Mouse (Mus musculus): Measurements from ENCODE around the gene Myog. TPM values are rescaled to one million over a fixed set of nuclear protein-coding genes. Genes with fewer than 3 reads are reported as not detected.

Gene Myog
- 0.09 TPM in 1 of 2 replicates, not detected in the other for polyA plus RNA-seq (2012; rRNA removed)

DNA sequence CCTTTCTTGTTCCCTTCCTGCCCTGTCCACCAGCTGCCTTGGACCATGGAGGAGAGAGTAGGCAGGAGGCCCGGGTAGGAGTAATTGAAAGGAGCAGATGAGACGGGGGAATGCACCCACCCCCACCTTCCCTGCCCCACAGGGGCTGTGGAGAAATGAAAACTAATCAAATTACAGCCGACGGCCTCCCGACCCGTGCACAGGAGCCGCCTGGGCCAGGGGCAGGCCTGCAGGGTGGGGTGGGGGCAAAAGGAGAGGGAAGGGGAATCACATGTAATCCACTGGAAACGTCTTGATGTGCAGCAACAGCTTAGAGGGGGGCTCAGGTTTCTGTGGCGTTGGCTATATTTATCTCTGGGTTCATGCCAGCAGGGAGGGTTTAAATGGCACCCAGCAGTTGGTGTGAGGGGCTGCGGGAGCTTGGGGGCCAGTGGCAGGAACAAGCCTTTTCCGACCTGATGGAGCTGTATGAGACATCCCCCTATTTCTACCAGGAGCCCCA, at the start of gene Myog:
TSS of gene Myog (plus strand) at position 392 of the 502 bp plus-strand sequence.
- no peaks in the 10 kb centered on the region; the same call in 1 of the 2 replicates for H3K4me1 ChIP-seq (ENCODE audit: control insufficient read depth, insufficient read depth, low read length)
- WGBS, result 64% methylated on average over 11 of the region's 11 CpGs

DNA sequence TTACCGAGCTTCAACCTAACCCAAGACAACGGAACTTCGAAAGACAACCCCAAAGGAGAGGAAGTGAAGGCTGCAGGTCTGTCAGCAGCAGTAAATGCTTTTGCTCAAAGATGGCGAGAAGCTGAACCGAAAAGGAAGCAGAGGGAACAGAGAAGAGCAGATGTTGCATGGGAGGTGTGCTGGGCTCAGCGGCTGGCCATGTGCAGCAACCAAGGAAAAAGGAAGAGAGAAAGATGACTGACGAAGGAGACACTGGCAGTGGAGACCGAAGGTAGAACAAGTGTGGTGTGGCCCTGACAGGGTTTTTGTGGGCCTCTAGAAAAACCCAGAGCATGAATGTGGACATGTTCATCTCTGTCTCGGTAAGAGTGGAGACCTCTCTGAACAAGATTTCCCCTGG, 49.1 kb upstream of the Myog start:
- H3K27ac ChIP-seq (ENCODE audit: insufficient read depth, low read depth, low read length), result no peak overlapping the region
- no peaks in the 10 kb centered on the region for H3K36me3 ChIP-seq (ENCODE audit: control insufficient read depth, insufficient read depth, low read length)
- no peaks in the 10 kb centered on the region for H3K27me3 ChIP-seq (replicated peaks; ENCODE audit: control insufficient read depth, insufficient read depth, low read length)
- no peak overlapping the region for H3K4me3 ChIP-seq (ENCODE audit: insufficient read depth, low read depth, low read length)
- DNase-seq, result no peak
- H3K4me1 ChIP-seq (ENCODE audit: control insufficient read depth, insufficient read depth, low read length), result peaks cover 6% of the 10 kb centered on the region; the same call in 1 of the 2 replicates
- no peak for TF ChIP-seq CTCF (conservative IDR thresholded peaks at IDR 0.05; ENCODE audit: insufficient read depth, insufficient read length, low read depth, low read length)
- TF ChIP-seq POLR2A (IDR thresholded peaks at IDR 0.05; ENCODE audit: low read depth, low read length), result no peak
- 83% methylated on average over 9 of the region's 9 CpGs for WGBS

More for the DNA sequence above, at the start of gene Myog:
- H3K36me3 ChIP-seq (ENCODE audit: control insufficient read depth, insufficient read depth, low read length), result no peaks in the 10 kb centered on the region
- no peak within 1 kb of the TSS for H3K27ac ChIP-seq (ENCODE audit: insufficient read depth, low read depth, low read length)
- DNase-seq, result no peak
- TF ChIP-seq CTCF (conservative IDR thresholded peaks at IDR 0.05; ENCODE audit: insufficient read depth, insufficient read length, low read depth, low read length), result no peak
- no peak for TF ChIP-seq POLR2A (IDR thresholded peaks at IDR 0.05; ENCODE audit: low read depth, low read length)
- H3K4me3 ChIP-seq (ENCODE audit: insufficient read depth, low read depth, low read length), result no peak within 1 kb of the TSS
- no peaks in the 10 kb centered on the region for H3K27me3 ChIP-seq (replicated peaks; ENCODE audit: control insufficient read depth, insufficient read depth, low read length)

DNA sequence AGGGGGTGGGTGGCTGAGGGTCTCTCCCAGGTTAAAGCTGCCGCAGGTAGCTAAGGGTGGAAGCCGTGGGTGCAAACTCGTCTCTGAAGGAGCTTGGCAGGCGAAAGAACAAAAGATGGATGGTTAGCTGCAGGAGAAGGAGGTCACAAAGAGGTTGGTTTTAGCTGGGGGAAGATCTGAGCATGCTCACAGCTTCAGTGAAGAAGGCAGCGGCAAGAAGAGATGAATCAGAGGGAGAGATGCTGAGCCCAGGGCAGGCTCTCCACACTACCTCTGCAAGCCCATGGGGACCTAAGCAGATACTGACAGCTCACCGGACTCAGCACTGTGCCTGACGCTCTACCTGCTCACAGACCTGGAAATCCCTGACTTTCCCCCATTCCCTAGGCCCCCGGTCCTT, 48.5 kb upstream of the Myog start:
- Histone ChIP-seq H3K4me3 (ENCODE audit: insufficient read depth, low read depth, low read length) (no peak overlapping the region), H3K36me3 (ENCODE audit: control insufficient read depth, insufficient read depth, low read length) (no peaks in the 10 kb centered on the region), H3K4me1 (ENCODE audit: control insufficient read depth, insufficient read depth, low read length) (peaks cover 6% of the 10 kb centered on the region; the same call in 1 of the 2 replicates), H3K27ac (ENCODE audit: insufficient read depth, low read depth, low read length) (no peak overlapping the region), H3K27me3 (replicated peaks; ENCODE audit: control insufficient read depth, insufficient read depth, low read length) (no peaks in the 10 kb centered on the region)
- DNase-seq, result no peak
- 83% methylated on average over 8 of the region's 8 CpGs for whole genome bisulfite sequencing
- TF ChIP-seq POLR2A (IDR thresholded peaks at IDR 0.05; ENCODE audit: low read depth, low read length) (no peak), CTCF (conservative IDR thresholded peaks at IDR 0.05; ENCODE audit: insufficient read depth, insufficient read length, low read depth, low read length) (no peak)

DNA sequence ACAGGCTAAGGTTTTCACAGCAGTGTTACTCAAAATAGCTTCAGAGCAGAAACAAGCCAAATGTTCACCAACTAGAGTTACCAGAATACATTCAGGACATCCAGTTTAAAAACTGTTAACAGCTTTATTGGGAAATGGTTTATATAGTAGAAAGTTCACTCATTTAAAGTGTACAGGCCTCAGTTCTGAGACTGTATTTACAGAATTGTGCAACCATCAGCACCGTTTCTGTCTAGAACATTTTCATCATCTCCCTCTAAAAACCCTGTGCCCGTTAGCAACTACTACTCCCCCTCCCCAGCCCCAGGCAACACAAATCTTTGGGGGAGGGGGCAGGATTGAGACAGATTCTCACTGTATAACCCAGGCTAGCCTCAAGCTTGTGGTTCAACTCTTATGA, 47.5 kb upstream of the Myog start:
- no peak overlapping the region for H3K27ac ChIP-seq (ENCODE audit: insufficient read depth, low read depth, low read length)
- no peaks in the 10 kb centered on the region for H3K36me3 ChIP-seq (ENCODE audit: control insufficient read depth, insufficient read depth, low read length)
- H3K4me1 ChIP-seq (ENCODE audit: control insufficient read depth, insufficient read depth, low read length), result peaks cover 3% of the 10 kb centered on the region; the same call in 1 of the 2 replicates
- H3K4me3 ChIP-seq (ENCODE audit: insufficient read depth, low read depth, low read length), result no peak overlapping the region
- no peaks in the 10 kb centered on the region for H3K27me3 ChIP-seq (replicated peaks; ENCODE audit: control insufficient read depth, insufficient read depth, low read length)
- no peak for DNase-seq
- TF ChIP-seq POLR2A (IDR thresholded peaks at IDR 0.05; ENCODE audit: low read depth, low read length) (no peak), CTCF (conservative IDR thresholded peaks at IDR 0.05; ENCODE audit: insufficient read depth, insufficient read length, low read depth, low read length) (no peak)
- WGBS, result 80% methylated on average over 2 of the region's 2 CpGs

DNA sequence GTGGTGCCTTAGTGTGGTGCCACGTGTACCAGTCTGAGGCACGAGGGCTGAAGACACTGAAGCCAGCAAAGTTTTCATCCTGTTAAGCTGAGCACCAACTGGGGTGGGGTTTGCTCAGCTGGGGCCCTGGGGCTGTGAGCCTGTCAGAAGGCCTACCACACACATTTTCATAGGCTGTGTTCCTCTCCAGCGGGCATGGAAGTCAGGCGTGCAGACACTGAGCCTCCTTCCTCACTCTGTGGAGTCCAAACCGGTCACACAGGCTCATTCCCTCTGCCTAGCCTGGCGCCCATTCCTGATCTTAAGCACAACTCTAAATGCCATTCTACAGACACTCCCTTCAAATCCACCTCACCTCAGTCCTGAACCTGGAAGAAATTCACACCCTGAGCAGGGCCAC, 46.3 kb upstream of the Myog start:
- H3K4me3 ChIP-seq (ENCODE audit: insufficient read depth, low read depth, low read length), result no peak overlapping the region
- TF ChIP-seq CTCF (conservative IDR thresholded peaks at IDR 0.05; ENCODE audit: insufficient read depth, insufficient read length, low read depth, low read length) (no peak), POLR2A (IDR thresholded peaks at IDR 0.05; ENCODE audit: low read depth, low read length) (no peak)
- no peaks in the 10 kb centered on the region for H3K36me3 ChIP-seq (ENCODE audit: control insufficient read depth, insufficient read depth, low read length)
- peak; percentile 38 for DNase-seq
- no peak overlapping the region for H3K27ac ChIP-seq (ENCODE audit: insufficient read depth, low read depth, low read length)
- 59% methylated on average over 6 of the region's 6 CpGs for WGBS
- H3K27me3 ChIP-seq (replicated peaks; ENCODE audit: control insufficient read depth, insufficient read depth, low read length), result no peaks in the 10 kb centered on the region
- no peaks in the 10 kb centered on the region for H3K4me1 ChIP-seq (ENCODE audit: control insufficient read depth, insufficient read depth, low read length)

DNA sequence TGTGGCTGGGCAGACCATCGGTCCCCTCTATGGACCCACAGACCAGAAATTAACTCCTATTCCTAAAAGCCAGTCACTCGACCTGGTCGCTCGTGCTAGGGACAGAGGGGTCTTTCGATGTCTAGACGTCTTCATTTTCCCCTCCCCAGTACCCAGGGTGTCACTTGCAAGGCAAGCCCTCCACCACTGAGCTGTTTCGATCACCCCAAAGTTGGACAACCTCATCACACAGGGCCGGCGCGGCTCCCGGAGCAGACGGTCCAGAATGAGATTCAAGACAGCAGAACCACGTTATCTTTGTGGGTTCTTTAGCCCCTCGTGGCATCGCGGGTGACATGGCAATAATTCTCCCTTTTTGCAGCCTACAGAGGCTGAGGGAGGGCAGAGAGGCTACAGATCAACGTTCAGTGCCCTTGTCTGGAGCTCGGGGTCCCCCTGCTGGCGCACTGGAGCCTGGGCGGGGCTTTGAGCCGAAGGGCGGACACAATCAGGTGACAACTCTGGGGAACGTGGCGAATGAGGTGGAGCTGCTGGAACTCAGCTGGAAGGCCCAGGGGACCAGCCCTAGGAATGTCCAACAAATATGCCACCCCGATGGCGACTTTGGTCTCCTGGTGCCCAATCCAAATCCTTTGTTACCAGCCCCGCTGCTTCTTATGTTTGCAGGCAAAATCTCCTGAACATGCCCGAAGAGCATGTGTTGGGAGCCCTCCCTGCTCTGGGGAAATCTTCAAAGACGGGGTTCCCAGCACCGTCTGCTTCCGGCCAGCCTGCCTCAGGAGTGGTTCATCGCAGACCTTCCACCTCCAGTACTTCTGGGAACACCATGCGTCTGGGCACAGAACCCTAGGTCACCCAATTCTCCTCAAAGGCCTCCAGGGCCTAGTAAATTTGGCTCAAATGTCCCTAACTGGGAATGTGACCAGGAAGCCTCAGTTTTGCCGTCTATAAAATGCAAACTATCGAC, 45.6 kb upstream of the Myog start:
- DNase-seq, result peak; percentile 93
- 20% methylated on average over 35 of the region's 35 CpGs for WGBS
- TF ChIP-seq POLR2A (IDR thresholded peaks at IDR 0.05; ENCODE audit: low read depth, low read length), result no peak
- TF ChIP-seq CTCF (conservative IDR thresholded peaks at IDR 0.05; ENCODE audit: insufficient read depth, insufficient read length, low read depth, low read length), result peak; percentile 93
- no peaks in the 10 kb centered on the region for H3K4me1 ChIP-seq (ENCODE audit: control insufficient read depth, insufficient read depth, low read length)
- no peaks in the 10 kb centered on the region for H3K27me3 ChIP-seq (replicated peaks; ENCODE audit: control insufficient read depth, insufficient read depth, low read length)
- no peak overlapping the region for H3K27ac ChIP-seq (ENCODE audit: insufficient read depth, low read depth, low read length)
- no peaks in the 10 kb centered on the region for H3K36me3 ChIP-seq (ENCODE audit: control insufficient read depth, insufficient read depth, low read length)
- no peak overlapping the region for H3K4me3 ChIP-seq (ENCODE audit: insufficient read depth, low read depth, low read length)

Data from kidney, adult 2 months (tissue).